Comparison of ENCODE assay signal across 10 mouse cellular contexts in genomic region chr10:58381904-58382303, GRCm38 (mm10). TPM values are rescaled to one million over a fixed set of nuclear protein-coding genes. Genes with fewer than 3 reads are reported as not detected.
DNase-seq lines count a peak whose midpoint lies in the region; ATAC-seq and TF ChIP-seq lines count a peak whose summit lies in the region.
"Had no signal": no experiment of that assay in that cellular context is flagged by ENCODE, and none has a peak within 500 bp of the region (broad histone marks: within the 10 kb centered on the region; RNA-seq: fewer than 3 reads in every experiment).

No protein-coding gene starts in this region.

- H3K9me3 ChIP-seq in liver, postnatal 0 days (ENCODE audit: low read length): no peaks in the 10 kb centered on the region
- H3K9me3 ChIP-seq in heart, embryonic 16.5 days (replicated peaks; ENCODE audit: control insufficient read depth, low read length): no peaks in the 10 kb centered on the region

- DNase-seq in heart, adult 2 months: no peak
- DNase-seq in heart, postnatal 14 days: no peak
- DNase-seq in liver, postnatal 0 days: no peak
- no peak for DNase-seq in liver
- DNase-seq in naive thymus-derived CD4-positive, alpha-beta T cell, adult 2 months (ENCODE audit: low read depth): peak; percentile 40
- DNase-seq in urinary bladder, postnatal 10 days (ENCODE audit: low spot score): no peak
- DNase-seq in gastrocnemius, postnatal 36 days: no peak
- DNase-seq: kidney, adult 9 months; right cerebral cortex, adult 18-20 months had no signal

- 48% methylated on average over 1 of the region's 1 CpGs for WGBS in heart, adult 2 months
- 26% methylated on average over 1 of the region's 1 CpGs for WGBS in liver, postnatal 0 days (ENCODE audit: insufficient replicate concordance)
- WGBS in heart, embryonic 16.5 days: 65% methylated on average over 1 of the region's 1 CpGs

- no peak overlapping the region for H3K4me3 ChIP-seq in heart, adult 2 months
- no peak overlapping the region for H3K4me3 ChIP-seq in liver, postnatal 0 days (ENCODE audit: low read depth, low read length)
- no peak overlapping the region for H3K4me3 ChIP-seq in heart, embryonic 16.5 days (ENCODE audit: low read length)

- TF ChIP-seq CTCF in heart, adult 2 months (IDR thresholded peaks at IDR 0.05): no peak
- no peak for TF ChIP-seq CTCF in liver, postnatal 0 days (IDR thresholded peaks at IDR 0.05; ENCODE audit: low read depth)

- peak overlapping the region; percentile 62; the same call in 1 of the 2 replicates for H3K27ac ChIP-seq in heart, adult 2 months
- H3K27ac ChIP-seq in liver, postnatal 0 days (ENCODE audit: low read depth): peak overlapping the region; percentile 16; the same call in 1 of the 2 replicates
- peak overlapping the region; percentile 91 for H3K27ac ChIP-seq in heart, embryonic 16.5 days (ENCODE audit: low read length)

- peaks cover 10% of the 10 kb centered on the region for H3K79me2 ChIP-seq in heart, adult 2 months (replicated peaks; ENCODE audit: control insufficient read depth, insufficient read depth, low read length)

- peaks cover 24% of the 10 kb centered on the region for H3K36me3 ChIP-seq in heart, adult 2 months (ENCODE audit: control insufficient read depth, insufficient read depth, low read length)
- H3K36me3 ChIP-seq in liver, postnatal 0 days (replicated peaks; ENCODE audit: insufficient read depth, low read length): 0 out of 2 replicates have a peak, but pooled peaks cover 3% of the 10 kb centered on the region
- 0 out of 2 replicates have a peak, but pooled peaks cover 2% of the 10 kb centered on the region for H3K36me3 ChIP-seq in heart, embryonic 16.5 days (ENCODE audit: control insufficient read depth, insufficient read depth)

- H3K4me1 ChIP-seq in heart, adult 2 months (ENCODE audit: control insufficient read depth, insufficient read depth, low read length): peaks cover 20% of the 10 kb centered on the region
- peaks cover 19% of the 10 kb centered on the region for H3K4me1 ChIP-seq in liver, postnatal 0 days (ENCODE audit: insufficient read depth)
- H3K4me1 ChIP-seq in heart, embryonic 16.5 days (ENCODE audit: control insufficient read depth, insufficient read depth, low read length): peaks cover 38% of the 10 kb centered on the region

- no peak overlapping the region for H3K9ac ChIP-seq in heart, adult 2 months (ENCODE audit: low read depth, low read length)
- H3K9ac ChIP-seq in liver, postnatal 0 days (replicated peaks): no peak overlapping the region
- H3K9ac ChIP-seq in heart, embryonic 16.5 days (ENCODE audit: low read length): peak overlapping the region; percentile 14; the same call in 1 of the 2 replicates

- H3K27me3 ChIP-seq in heart, adult 2 months (ENCODE audit: control insufficient read depth, insufficient read depth, low read length): no peaks in the 10 kb centered on the region
- H3K27me3 ChIP-seq in liver, postnatal 0 days (ENCODE audit: insufficient read depth, low read length): no peaks in the 10 kb centered on the region
- H3K27me3 ChIP-seq in heart, embryonic 16.5 days (ENCODE audit: control insufficient read depth, insufficient read depth, low read length): no peaks in the 10 kb centered on the region

- intact Hi-C loops in heart, adult 2 months (cut with DNase I): no loop called here
- intact Hi-C loops in heart, postnatal 14 days (cut with DNase I): loop anchor here (2.0 kb wide), 1 partner anchor 15 kb away; no protein-coding TSS in a partner anchor
- intact Hi-C loops in gastrocnemius, postnatal 36 days (cut with DNase I): no loop called here

- no peak for TF ChIP-seq POLR2A in heart, adult 2 months (IDR thresholded peaks at IDR 0.05; ENCODE audit: insufficient read depth, low read depth, low read length)

- no peak for ATAC-seq in liver, postnatal 0 days
- no peak for ATAC-seq in heart, embryonic 16.5 days (replicated peaks; ENCODE audit: extremely low read depth, insufficient read depth, low FRiP score)

- no peak overlapping the region for H3K4me2 ChIP-seq in liver, postnatal 0 days (ENCODE audit: low read depth, low read length)
- H3K4me2 ChIP-seq in heart, embryonic 16.5 days (ENCODE audit: low read depth, low read length): no peak overlapping the region

- TF ChIP-seq EP300 in heart, adult 2 months (IDR thresholded peaks at IDR 0.05; ENCODE audit: insufficient read depth, low read depth, low read length): no peak
- TF ChIP-seq EP300 in liver, postnatal 0 days (IDR thresholded peaks at IDR 0.05; ENCODE audit: low read depth): no peak

RNA-seq across cellular contexts. Expression of gene Lims1, which starts 58.6 kb away (rescaled TPM):
- 100 to 1,000 TPM; 144 to 155 TPM for total RNA-seq in heart, adult 2 months (2021)
- polyA plus RNA-seq in heart, adult 2 months (2012; rRNA removed): 25.6 and 64.3 TPM in 2 replicates
- total RNA-seq in heart, postnatal 14 days (2021): 100 to 1,000 TPM; 166 to 183 TPM
- 60.6 and 64.4 TPM in 2 replicates for polyA plus RNA-seq in liver, postnatal 0 days (2015; fragmentation: Nextera tagmentation; extraction: Ambion mirVana)
- 163 and 185 TPM in 2 replicates for polyA plus RNA-seq in heart, embryonic 16.5 days (2015; fragmentation: Nextera tagmentation; extraction: Ambion mirVana)
- total RNA-seq in gastrocnemius, postnatal 36 days (2021): 10 to 100 TPM; 34.3 to 41.9 TPM

Comparison
In these comparisons a context has a peak if more than half of its experiments do, and no peak if none do; other contexts are left out.
1. H3K27ac ChIP-seq: peak in every context shown above with its lines; median percentile 91 in heart, embryonic 16.5 days; 62 in heart, adult 2 months; 16 in liver, postnatal 0 days.